Mouse (Mus musculus) heart, postnatal 0 days (tissue): ENCODE results near the gene Smg7. TPM values are rescaled to one million over a fixed set of nuclear protein-coding genes. Genes with fewer than 3 reads are reported as not detected.

Source experiments
- ATAC-seq: fragments of 200-750 bp; cut with Nextera tagmentation; 2 replicates; pipeline ENCODE4 v1.8.0; 2017; ENCODE audit warnings: low read depth, moderate number of reproducible peaks, moderate library complexity; ENCODE audit not compliant: insufficient read depth
- DNase-seq: peaks from one replicate; pipeline ENCODE4 v3.0.0-alpha.2; 2016; ENCODE audit warnings: low spot score
- H3K27ac ChIP-seq: fragments of 300-500 bp; sonication (generic); 2 replicates; pipeline ENCODE4 v1.5.1; 2014; ENCODE audit warnings: low read depth, mild to moderate bottlenecking
- H3K27me3 ChIP-seq: fragments of 300-500 bp; sonication (generic); 2 replicates; pipeline ENCODE4 v1.6.1; 2014; ENCODE audit warnings: low read length, mixed read lengths; ENCODE audit not compliant: control insufficient read depth, insufficient read depth
- H3K36me3 ChIP-seq: fragments of 300-500 bp; sonication (generic); replicated peaks from 2 replicates; pipeline ENCODE4 v1.6.1; 2014; ENCODE audit warnings: low read length, mixed read lengths; ENCODE audit not compliant: control insufficient read depth, insufficient read depth
- H3K4me1 ChIP-seq: fragments of 300-500 bp; sonication (generic); 2 replicates; pipeline ENCODE4 v1.6.1; 2014; ENCODE audit warnings: antibody characterized with exemption; ENCODE audit not compliant: control insufficient read depth, insufficient read depth
- H3K4me2 ChIP-seq: fragments of 300-500 bp; sonication (generic); 2 replicates; pipeline ENCODE4 v1.6.1; 2014; ENCODE audit warnings: low read depth, mild to moderate bottlenecking, low read length, moderate library complexity
- H3K4me3 ChIP-seq: fragments of 300-500 bp; sonication (generic); 2 replicates; pipeline ENCODE4 v1.5.1; 2014; ENCODE audit warnings: low read depth, low read length
- H3K9ac ChIP-seq: fragments of 300-500 bp; sonication (generic); replicated peaks from 2 replicates; pipeline ENCODE4 v1.6.1; 2014; ENCODE audit warnings: low read depth, low read length, mixed read lengths
- H3K9me3 ChIP-seq: fragments of 300-500 bp; sonication (generic); replicated peaks from 2 replicates; pipeline ENCODE4 v1.6.1; 2016; ENCODE audit warnings: low read length; ENCODE audit not compliant: control insufficient read depth
- CTCF ChIP-seq: IDR thresholded peaks from 2 replicates; pipeline ENCODE4 v1.5.1; 2016; ENCODE audit warnings: antibody characterized with exemption, control low read depth, low read depth
- EP300 ChIP-seq: IDR thresholded peaks from 2 replicates; pipeline ENCODE4 v1.6.1; 2016; ENCODE audit warnings: antibody characterized with exemption, low read depth
- WGBS: fragments of 180-500 bp; shearing (Covaris S2); extraction: QIAGEN DNeasy Blood & Tissue Kit; methylation state at CpG from one replicate; pipeline ENCODE4 v1.1.7; 2014; 5-methylcytosine and 5-hydroxymethylcytosine counted together
- polyA plus RNA-seq: library from polyadenylated mRNA; unstranded; fragments of >200 nt; fragmentation: Nextera tagmentation; extraction: Ambion mirVana; gene quantifications from 2 replicates; pipeline ENCODE4 v1.2.1, GENCODE M21; 2015
- total RNA-seq: library from RNA; depleted of rRNA; stranded (reverse); fragments of >200 nt; gene quantifications from 2 replicates; pipeline ENCODE4 v1.2.3, GENCODE M21; 2014; ENCODE audit warnings: low replicate concordance

Gene Smg7
- total and polyA plus RNA-seq, 2 experiments from 2014 or later = 13.5 to 46.0 TPM

GRCm38 (mm10) chr1:152869901-152870300 is 32.5 kb downstream of the Smg7 start:
- no peak overlapping the region for H3K4me2 ChIP-seq
- H3K9ac ChIP-seq = no peak overlapping the region
- no peak for ATAC-seq
- H3K27me3 ChIP-seq = no peaks in the 10 kb centered on the region
- TF ChIP-seq EP300 (no peak), CTCF (no peak)
- H3K36me3 ChIP-seq = peaks cover 39% of the 10 kb centered on the region
- H3K4me3 ChIP-seq = no peak overlapping the region
- no peaks in the 10 kb centered on the region for H3K9me3 ChIP-seq
- no peak overlapping the region for H3K27ac ChIP-seq
- peaks cover 6% of the 10 kb centered on the region for H3K4me1 ChIP-seq
- WGBS = 35% methylated on average over 6 of the region's 6 CpGs
- DNase-seq = no peak

GRCm38 (mm10) chr1:152846856-152847255 is 55.6 kb downstream of the Smg7 start:
- DNase-seq (no peak), ATAC-seq (no peak)
- Histone ChIP-seq H3K27me3 (no peaks in the 10 kb centered on the region), H3K4me1 (no peaks in the 10 kb centered on the region), H3K4me3 (no peak overlapping the region), H3K4me2 (no peak overlapping the region), H3K36me3 (peaks cover 85% of the 10 kb centered on the region), H3K27ac (no peak overlapping the region), H3K9ac (no peak overlapping the region), H3K9me3 (no peaks in the 10 kb centered on the region)
- 90% methylated on average over 2 of the region's 2 CpGs for WGBS
- TF ChIP-seq CTCF = no peak
- TF ChIP-seq EP300 = no peak

GRCm38 (mm10) chr1:152845211-152845730 is 57.2 kb downstream of the Smg7 start:
- H3K27ac ChIP-seq = no peak overlapping the region
- no peaks in the 10 kb centered on the region for H3K9me3 ChIP-seq
- WGBS = 65% methylated on average over 3 of the region's 3 CpGs
- DNase-seq (no peak), ATAC-seq (no peak)
- H3K4me2 ChIP-seq = no peak overlapping the region
- no peaks in the 10 kb centered on the region for H3K27me3 ChIP-seq
- no peak overlapping the region for H3K9ac ChIP-seq
- peaks cover 85% of the 10 kb centered on the region for H3K36me3 ChIP-seq
- H3K4me1 ChIP-seq = no peaks in the 10 kb centered on the region
- TF ChIP-seq CTCF (no peak), EP300 (no peak)
- H3K4me3 ChIP-seq = no peak overlapping the region

- WGBS = 90% methylated on average over 1 of the region's 1 CpGs
- Histone ChIP-seq H3K4me1 (no peaks in the 10 kb centered on the region), H3K9me3 (no peaks in the 10 kb centered on the region), H3K27me3 (no peaks in the 10 kb centered on the region), H3K36me3 (peaks cover 88% of the 10 kb centered on the region), H3K9ac (no peak overlapping the region), H3K27ac (no peak overlapping the region), H3K4me3 (no peak overlapping the region), H3K4me2 (no peak overlapping the region)
- TF ChIP-seq CTCF (no peak), EP300 (no peak)
- no peak for ATAC-seq
- DNase-seq = no peak
Measured at GRCm38 (mm10) chr1:152844634-152845033, 57.8 kb downstream of the Smg7 start.

GRCm38 (mm10) chr1:152841057-152841456 is 61.4 kb downstream of the Smg7 start:
- Histone ChIP-seq H3K36me3 (peaks cover 93% of the 10 kb centered on the region), H3K27me3 (no peaks in the 10 kb centered on the region), H3K27ac (no peak overlapping the region), H3K4me1 (no peaks in the 10 kb centered on the region), H3K4me2 (no peak overlapping the region), H3K9me3 (no peaks in the 10 kb centered on the region), H3K9ac (no peak overlapping the region), H3K4me3 (no peak overlapping the region)
- DNase-seq = no peak
- no peak for TF ChIP-seq EP300
- no peak for TF ChIP-seq CTCF
- no peak for ATAC-seq
- WGBS = 93% methylated on average over 2 of the region's 2 CpGs

- H3K9ac ChIP-seq = no peak overlapping the region
- DNase-seq (no peak), ATAC-seq (no peak)
- WGBS = 88% methylated on average over 3 of the region's 3 CpGs
- H3K27me3 ChIP-seq = no peaks in the 10 kb centered on the region
- no peak for TF ChIP-seq EP300
- no peak for TF ChIP-seq CTCF
- H3K9me3 ChIP-seq = no peaks in the 10 kb centered on the region
- no peak overlapping the region for H3K4me2 ChIP-seq
- H3K36me3 ChIP-seq = peaks cover 92% of the 10 kb centered on the region
- H3K27ac ChIP-seq = no peak overlapping the region
- H3K4me1 ChIP-seq = no peaks in the 10 kb centered on the region
- no peak overlapping the region for H3K4me3 ChIP-seq
Measured at GRCm38 (mm10) chr1:152840343-152840742, 62.1 kb downstream of the Smg7 start.
